Mouse (Mus musculus) megakaryocyte, adult 5-6 weeks (primary cell): ENCODE results near the gene Ryk. TPM values are rescaled to one million over a fixed set of nuclear protein-coding genes. Genes with fewer than 3 reads are reported as not detected.

Source experiments
- ATAC-seq: 2 replicates; pipeline ENCODE4 v1.8.0; 2016; ENCODE audit warnings: mild to moderate bottlenecking, inconsistent platforms; ENCODE audit not compliant: poor library complexity, severe bottlenecking
- total RNA-seq, 2 experiments: library from RNA; stranded (forward) in 1 of 2; stranded (reverse) in 1 of 2; fragments of 153-499, 151-499 nt in 1 of 2; fragments of 221-1000, 200-1000 nt in 1 of 2; gene quantifications; 2 replicates each; pipeline versions ENCODE4 v1.2.3 to v1.2.4; 2015 to 2017

The Ryk gene
- total RNA-seq, 2 experiments from 2014 or later: 0.07 TPM; not detected in 1

GRCm38 (mm10) chr9:102857856-102858255 lies 23.1 kb downstream of the Ryk start:
- ATAC-seq: no peak

GRCm38 (mm10) chr9:102858283-102858682 lies 23.6 kb downstream of the Ryk start:
- ATAC-seq: no peak

- no peak for ATAC-seq
Observed at GRCm38 (mm10) chr9:102859399-102859798, 24.7 kb downstream of the Ryk start.

GRCm38 (mm10) chr9:102859963-102860362 lies 25.2 kb downstream of the Ryk start:
- peak; percentile 98 for ATAC-seq

- no peak for ATAC-seq
Observed at GRCm38 (mm10) chr9:102860802-102861469, 26.2 kb downstream of the Ryk start.

- no peak for ATAC-seq
Observed at GRCm38 (mm10) chr9:102861789-102862188, 27.1 kb downstream of the Ryk start.

- no peak for ATAC-seq
Observed at GRCm38 (mm10) chr9:102862260-102862659, 27.5 kb downstream of the Ryk start.

- no peak for ATAC-seq
Observed at GRCm38 (mm10) chr9:102863876-102864545, 29.3 kb downstream of the Ryk start.

- ATAC-seq: no peak
Observed at GRCm38 (mm10) chr9:102864931-102865330, 30.2 kb downstream of the Ryk start.

- ATAC-seq: no peak
Observed at GRCm38 (mm10) chr9:102865946-102866737, 31.4 kb downstream of the Ryk start.

GRCm38 (mm10) chr9:102866893-102867292 lies 32.2 kb downstream of the Ryk start:
- peak; percentile 77 for ATAC-seq

GRCm38 (mm10) chr9:102867516-102867915 lies 32.8 kb downstream of the Ryk start:
- no peak for ATAC-seq

GRCm38 (mm10) chr9:102868451-102868850 lies 33.7 kb downstream of the Ryk start:
- ATAC-seq: no peak

GRCm38 (mm10) chr9:102876054-102876690 lies 41.5 kb downstream of the Ryk start:
- ATAC-seq: no peak

GRCm38 (mm10) chr9:102877916-102878315 lies 43.2 kb downstream of the Ryk start:
- no peak for ATAC-seq

GRCm38 (mm10) chr9:102879545-102879944 lies 44.8 kb downstream of the Ryk start:
- peak; percentile 94 for ATAC-seq

- ATAC-seq: no peak
Observed at GRCm38 (mm10) chr9:102884703-102885102, 50.0 kb downstream of the Ryk start.

GRCm38 (mm10) chr9:102890166-102890565 lies 55.4 kb downstream of the Ryk start:
- no peak for ATAC-seq

GRCm38 (mm10) chr9:102892480-102893355 lies 58.0 kb downstream of the Ryk start:
- ATAC-seq: no peak

- no peak for ATAC-seq
Observed at GRCm38 (mm10) chr9:102893356-102893870, 58.7 kb downstream of the Ryk start.
